Mouse (Mus musculus) forebrain, embryonic 15.5 days (tissue): ENCODE data around the gene Madcam1. TPM values are rescaled to one million over a fixed set of nuclear protein-coding genes. Genes with fewer than 3 reads are reported as not detected.
A peak's percentile ranks its signal among the peaks of the same experiment; 100 is the strongest.

Experiments
- ATAC-seq: fragments of 200-750 bp; cut with Nextera tagmentation; replicated peaks from 2 replicates; pipeline ENCODE4 v1.8.0; 2017; ENCODE audit warnings: mild to moderate bottlenecking, moderate TSS enrichment, moderate library complexity
- H3K27ac ChIP-seq: fragments of 300-500 bp; sonication (generic); replicated peaks from 2 replicates; pipeline ENCODE4 v1.5.1; 2015; ENCODE audit warnings: mild to moderate bottlenecking, inconsistent platforms
- H3K27me3 ChIP-seq: fragments of 300-500 bp; sonication (generic); 2 replicates; pipeline ENCODE4 v1.6.1; 2015; ENCODE audit warnings: inconsistent platforms
- H3K36me3 ChIP-seq: fragments of 300-500 bp; sonication (generic); 2 replicates; pipeline ENCODE4 v1.6.1; 2015; ENCODE audit warnings: mild to moderate bottlenecking, inconsistent platforms
- H3K4me1 ChIP-seq: fragments of 300-500 bp; sonication (generic); 2 replicates; pipeline ENCODE4 v1.6.1; 2015; ENCODE audit warnings: inconsistent platforms
- H3K4me2 ChIP-seq: fragments of 300-500 bp; sonication (generic); replicated peaks from 2 replicates; pipeline ENCODE4 v1.6.1; 2015; ENCODE audit warnings: mild to moderate bottlenecking, inconsistent platforms
- H3K4me3 ChIP-seq: fragments of 300-500 bp; sonication (generic); 2 replicates; pipeline ENCODE4 v1.5.1; 2015; ENCODE audit warnings: mild to moderate bottlenecking, inconsistent platforms
- H3K9ac ChIP-seq: fragments of 300-500 bp; sonication (generic); replicated peaks from 2 replicates; pipeline ENCODE4 v1.6.1; 2015; ENCODE audit warnings: mild to moderate bottlenecking, inconsistent platforms
- H3K9me3 ChIP-seq: fragments of 300-500 bp; sonication (generic); 2 replicates; pipeline ENCODE4 v1.6.1; 2016; ENCODE audit warnings: inconsistent platforms
- WGBS: fragments of 180-500 bp; shearing (Covaris S2); methylation state at CpG from one replicate; pipeline ENCODE4 v1.1.7; 2015; ENCODE audit warnings: mixed read lengths; 5-methylcytosine and 5-hydroxymethylcytosine counted together
- polyA plus RNA-seq: library from polyadenylated mRNA; unstranded; fragments of >200 nt; fragmentation: Nextera tagmentation; extraction: Ambion mirVana; gene quantifications from 2 replicates; pipeline ENCODE4 v1.2.1, GENCODE M21; 2015

Gene Madcam1
- polyA plus RNA-seq, 1 experiment from 2014 or later: 0.95 TPM

- Histone ChIP-seq H3K4me3 (peak overlapping the region; percentile 66), H3K4me1 (peaks cover 19% of the 10 kb centered on the region), H3K27ac (no peak overlapping the region), H3K27me3 (peaks cover 40% of the 10 kb centered on the region), H3K9ac (peak overlapping the region; percentile 62; the same call in 1 of the 2 replicates), H3K9me3 (no peaks in the 10 kb centered on the region), H3K36me3 (no peaks in the 10 kb centered on the region), H3K4me2 (peak overlapping the region; percentile 96)
- ATAC-seq: no peak
- 2% methylated on average over 43 of the region's 43 CpGs for WGBS
Observed at GRCm38 (mm10) chr10:79717640-79718357, 53.4 kb downstream of the Madcam1 start.

Other genes starting within 250 kb of the Madcam1 start
- gene Vmn2r83, start 195.8 kb upstream of the Madcam1 start, polyA plus RNA-seq: not detected in 2 replicates
- 8.8 and 10.7 TPM in 2 replicates for gene Plpp2, start 130.8 kb upstream of the Madcam1 start, polyA plus RNA-seq
- gene Mier2, start 109.4 kb upstream of the Madcam1 start, polyA plus RNA-seq: 60.1 and 61.7 TPM in 2 replicates
- gene Theg, start 77.2 kb upstream of the Madcam1 start, polyA plus RNA-seq: not detected in 2 replicates
- gene C2cd4c, start 50.5 kb upstream of the Madcam1 start, polyA plus RNA-seq: 0.22 and 0.27 TPM in 2 replicates
- 15.1 and 15.3 TPM in 2 replicates for gene Shc2, start 26.6 kb upstream of the Madcam1 start, polyA plus RNA-seq
- gene Odf3l2, start 18.8 kb upstream of the Madcam1 start, polyA plus RNA-seq: 0.32 TPM in 1 of 2 replicates, not detected in the other
- 80.0 and 83.6 TPM in 2 replicates for gene Tpgs1, start 4.8 kb downstream of the Madcam1 start, polyA plus RNA-seq
- gene Cdc34, start 17.6 kb downstream of the Madcam1 start, polyA plus RNA-seq: 75.7 and 81.2 TPM in 2 replicates
- gene Gzmm, start 24.5 kb downstream of the Madcam1 start, polyA plus RNA-seq: 2.0 and 2.3 TPM in 2 replicates
- gene Bsg, start 39.9 kb downstream of the Madcam1 start, polyA plus RNA-seq: 689 and 728 TPM in 2 replicates
- 0.64 and 0.69 TPM in 2 replicates for gene Hcn2, start 52.1 kb downstream of the Madcam1 start, polyA plus RNA-seq
- gene Polrmt, start 82.0 kb downstream of the Madcam1 start, polyA plus RNA-seq: 43.7 and 44.0 TPM in 2 replicates
- 0.69 and 0.72 TPM in 2 replicates for gene Fgf22, start 90.5 kb downstream of the Madcam1 start, polyA plus RNA-seq
- gene Rnf126, start 102.4 kb downstream of the Madcam1 start, polyA plus RNA-seq: 94.9 and 108 TPM in 2 replicates
- 0.83 and 0.84 TPM in 2 replicates for gene Fstl3, start 112.7 kb downstream of the Madcam1 start, polyA plus RNA-seq
- 0.25 and 0.43 TPM in 2 replicates for gene Prss57, start 126.4 kb downstream of the Madcam1 start, polyA plus RNA-seq
- 317 and 325 TPM in 2 replicates for gene Palm, start 129.0 kb downstream of the Madcam1 start, polyA plus RNA-seq
- gene Misp, start 156.4 kb downstream of the Madcam1 start, polyA plus RNA-seq: 0.66 and 0.68 TPM in 2 replicates
- 108 and 120 TPM in 2 replicates for gene Ptbp1, start 189.9 kb downstream of the Madcam1 start, polyA plus RNA-seq
- 13.5 and 15.0 TPM in 2 replicates for gene Prtn3, start 209.9 kb downstream of the Madcam1 start, polyA plus RNA-seq
- gene Plppr3, start 210.1 kb downstream of the Madcam1 start, polyA plus RNA-seq: 405 and 410 TPM in 2 replicates
- gene Elane, start 221.7 kb downstream of the Madcam1 start, polyA plus RNA-seq: 0.19 TPM in 1 of 2 replicates, not detected in the other
- gene Cfd, start 226.3 kb downstream of the Madcam1 start, polyA plus RNA-seq: not detected in 2 replicates
- 53.2 and 56.6 TPM in 2 replicates for gene Med16, start 244.4 kb downstream of the Madcam1 start, polyA plus RNA-seq
- 10.4 and 21.1 TPM in 2 replicates for gene Gm26602, start 246.3 kb downstream of the Madcam1 start, polyA plus RNA-seq